Mouse (Mus musculus) liver, embryonic 13.5 days (tissue): ENCODE data around the gene Mllt10. TPM values are rescaled to one million over a fixed set of nuclear protein-coding genes. Genes with fewer than 3 reads are reported as not detected.

Source experiments
- ATAC-seq: fragments of 200-750 bp; cut with Nextera tagmentation; 2 replicates; pipeline ENCODE4 v1.8.0; 2017; ENCODE audit warnings: low read depth, mild to moderate bottlenecking, moderate number of reproducible peaks, moderate library complexity
- DNase-seq: peaks from one replicate; pipeline ENCODE4 v3.0.0; 2022
- H3K27ac ChIP-seq: fragments of 300-500 bp; sonication (generic); 2 replicates; pipeline ENCODE4 v1.5.1; 2015; ENCODE audit warnings: moderate library complexity, mild to moderate bottlenecking, inconsistent platforms
- H3K27me3 ChIP-seq: fragments of 300-500 bp; sonication (generic); 2 replicates; pipeline ENCODE4 v1.6.1; 2015; ENCODE audit warnings: mild to moderate bottlenecking, inconsistent platforms
- H3K36me3 ChIP-seq: fragments of 300-500 bp; sonication (generic); 2 replicates; pipeline ENCODE4 v1.6.1; 2015; ENCODE audit warnings: mild to moderate bottlenecking, inconsistent platforms
- H3K4me1 ChIP-seq: fragments of 300-500 bp; sonication (generic); replicated peaks from 2 replicates; pipeline ENCODE4 v1.6.1; 2015; ENCODE audit warnings: inconsistent platforms
- H3K4me2 ChIP-seq: fragments of 300-500 bp; sonication (generic); 2 replicates; pipeline ENCODE4 v1.6.1; 2015; ENCODE audit warnings: inconsistent platforms, mild to moderate bottlenecking, moderate library complexity
- H3K4me3 ChIP-seq: fragments of 300-500 bp; sonication (generic); replicated peaks from 2 replicates; pipeline ENCODE4 v1.5.1; 2015; ENCODE audit warnings: mild to moderate bottlenecking, inconsistent platforms
- H3K9ac ChIP-seq: fragments of 300-500 bp; sonication (generic); 2 replicates; pipeline ENCODE4 v1.6.1; 2015; ENCODE audit warnings: mild to moderate bottlenecking, inconsistent platforms
- H3K9me3 ChIP-seq: fragments of 300-500 bp; sonication (generic); replicated peaks from 2 replicates; pipeline ENCODE4 v1.6.1; 2016; ENCODE audit warnings: inconsistent platforms
- WGBS: fragments of 180-500 bp; shearing (Covaris S2); methylation state at CpG from one replicate; pipeline ENCODE4 v1.1.7; 2015; ENCODE audit not compliant: insufficient replicate concordance; 5-methylcytosine and 5-hydroxymethylcytosine counted together
- polyA plus RNA-seq: library from polyadenylated mRNA; unstranded; fragments of >200 nt; fragmentation: Nextera tagmentation; extraction: Ambion mirVana; gene quantifications from 2 replicates; pipeline ENCODE4 v1.2.1, GENCODE M21; 2015

Gene Mllt10
- polyA plus RNA-seq, 1 experiment from 2014 or later, result 29.1 TPM

GRCm38 (mm10) chr2:18176235-18176634 is 121.2 kb downstream of the Mllt10 start:
- H3K4me3 ChIP-seq, result no peak overlapping the region
- 79% methylated on average over 3 of the region's 3 CpGs for WGBS
- ATAC-seq (no peak), DNase-seq (no peak)
- H3K9ac ChIP-seq, result no peak overlapping the region
- H3K36me3 ChIP-seq, result peaks cover 59% of the 10 kb centered on the region
- no peak overlapping the region for H3K4me2 ChIP-seq
- H3K9me3 ChIP-seq, result no peaks in the 10 kb centered on the region
- no peaks in the 10 kb centered on the region for H3K4me1 ChIP-seq
- no peak overlapping the region for H3K27ac ChIP-seq
- no peaks in the 10 kb centered on the region for H3K27me3 ChIP-seq

- ATAC-seq (no peak), DNase-seq (no peak)
- H3K4me2 ChIP-seq, result no peak overlapping the region
- 84% methylated on average over 5 of the region's 5 CpGs for WGBS
- H3K9me3 ChIP-seq, result no peaks in the 10 kb centered on the region
- no peak overlapping the region for H3K9ac ChIP-seq
- no peaks in the 10 kb centered on the region for H3K27me3 ChIP-seq
- H3K4me3 ChIP-seq, result no peak overlapping the region
- no peaks in the 10 kb centered on the region for H3K4me1 ChIP-seq
- no peak overlapping the region for H3K27ac ChIP-seq
- H3K36me3 ChIP-seq, result peaks cover 59% of the 10 kb centered on the region
Observed at GRCm38 (mm10) chr2:18180323-18180722, 125.3 kb downstream of the Mllt10 start.

- Histone ChIP-seq H3K36me3 (peaks cover 63% of the 10 kb centered on the region), H3K4me1 (no peaks in the 10 kb centered on the region), H3K27me3 (no peaks in the 10 kb centered on the region), H3K27ac (no peak overlapping the region), H3K4me3 (no peak overlapping the region), H3K4me2 (no peak overlapping the region), H3K9ac (no peak overlapping the region), H3K9me3 (no peaks in the 10 kb centered on the region)
- DNase-seq, result no peak
- WGBS, result 79% methylated on average over 3 of the region's 3 CpGs
- ATAC-seq, result no peak
Observed at GRCm38 (mm10) chr2:18181631-18182030, 126.6 kb downstream of the Mllt10 start.

GRCm38 (mm10) chr2:18183079-18183478 is 128.0 kb downstream of the Mllt10 start:
- no peak overlapping the region for H3K27ac ChIP-seq
- no peak overlapping the region for H3K4me3 ChIP-seq
- no peak for DNase-seq
- H3K36me3 ChIP-seq, result peaks cover 62% of the 10 kb centered on the region
- ATAC-seq, result no peak
- no peaks in the 10 kb centered on the region for H3K9me3 ChIP-seq
- H3K4me2 ChIP-seq, result no peak overlapping the region
- no peak overlapping the region for H3K9ac ChIP-seq
- no peaks in the 10 kb centered on the region for H3K4me1 ChIP-seq
- H3K27me3 ChIP-seq, result no peaks in the 10 kb centered on the region

- Histone ChIP-seq H3K9ac (no peak overlapping the region), H3K27ac (no peak overlapping the region), H3K4me2 (no peak overlapping the region), H3K36me3 (peaks cover 71% of the 10 kb centered on the region), H3K4me3 (no peak overlapping the region), H3K4me1 (no peaks in the 10 kb centered on the region), H3K27me3 (no peaks in the 10 kb centered on the region), H3K9me3 (no peaks in the 10 kb centered on the region)
- DNase-seq (no peak), ATAC-seq (no peak)
- 70% methylated on average over 2 of the region's 2 CpGs for WGBS
Observed at GRCm38 (mm10) chr2:18188367-18188766, 133.3 kb downstream of the Mllt10 start.

- DNase-seq (no peak), ATAC-seq (no peak)
- no peaks in the 10 kb centered on the region for H3K9me3 ChIP-seq
- no peaks in the 10 kb centered on the region for H3K4me1 ChIP-seq
- peaks cover 62% of the 10 kb centered on the region for H3K36me3 ChIP-seq
- no peaks in the 10 kb centered on the region for H3K27me3 ChIP-seq
- 73% methylated on average over 4 of the region's 4 CpGs for WGBS
- no peak overlapping the region for H3K4me3 ChIP-seq
- no peak overlapping the region for H3K4me2 ChIP-seq
- H3K27ac ChIP-seq, result no peak overlapping the region
- no peak overlapping the region for H3K9ac ChIP-seq
Observed at GRCm38 (mm10) chr2:18195285-18195684, 140.2 kb downstream of the Mllt10 start.

- H3K4me2 ChIP-seq, result no peak overlapping the region
- DNase-seq, result no peak
- H3K4me3 ChIP-seq, result no peak overlapping the region
- H3K9ac ChIP-seq, result no peak overlapping the region
- no peaks in the 10 kb centered on the region for H3K9me3 ChIP-seq
- no peak overlapping the region for H3K27ac ChIP-seq
- peaks cover 59% of the 10 kb centered on the region for H3K36me3 ChIP-seq
- 70% methylated on average over 3 of the region's 3 CpGs for WGBS
- H3K4me1 ChIP-seq, result no peaks in the 10 kb centered on the region
- no peak for ATAC-seq
- H3K27me3 ChIP-seq, result no peaks in the 10 kb centered on the region
Observed at GRCm38 (mm10) chr2:18195691-18196396, 140.8 kb downstream of the Mllt10 start.

GRCm38 (mm10) chr2:18201820-18202462 is 146.9 kb downstream of the Mllt10 start:
- 86% methylated on average over 1 of the region's 1 CpGs for WGBS
- H3K4me3 ChIP-seq, result no peak overlapping the region
- H3K36me3 ChIP-seq, result peaks cover 76% of the 10 kb centered on the region
- no peak for DNase-seq
- no peak overlapping the region for H3K27ac ChIP-seq
- H3K9me3 ChIP-seq, result no peaks in the 10 kb centered on the region
- no peak overlapping the region for H3K4me2 ChIP-seq
- no peaks in the 10 kb centered on the region for H3K27me3 ChIP-seq
- no peak overlapping the region for H3K9ac ChIP-seq
- no peak for ATAC-seq
- H3K4me1 ChIP-seq, result no peaks in the 10 kb centered on the region

GRCm38 (mm10) chr2:18202923-18203322 is 147.9 kb downstream of the Mllt10 start:
- Histone ChIP-seq H3K4me2 (no peak overlapping the region), H3K36me3 (peaks cover 76% of the 10 kb centered on the region), H3K27ac (no peak overlapping the region), H3K9me3 (no peaks in the 10 kb centered on the region), H3K27me3 (no peaks in the 10 kb centered on the region), H3K4me1 (no peaks in the 10 kb centered on the region), H3K4me3 (no peak overlapping the region), H3K9ac (no peak overlapping the region)
- no peak for DNase-seq
- no peak for ATAC-seq
- 93% methylated on average over 4 of the region's 4 CpGs for WGBS

GRCm38 (mm10) chr2:18205118-18205517 is 150.1 kb downstream of the Mllt10 start:
- peaks cover 78% of the 10 kb centered on the region for H3K36me3 ChIP-seq
- H3K27me3 ChIP-seq, result no peaks in the 10 kb centered on the region
- H3K27ac ChIP-seq, result no peak overlapping the region
- no peak overlapping the region for H3K4me3 ChIP-seq
- WGBS, result 70% methylated on average over 3 of the region's 3 CpGs
- H3K4me1 ChIP-seq, result no peaks in the 10 kb centered on the region
- no peak overlapping the region for H3K4me2 ChIP-seq
- ATAC-seq, result 0 out of 2 replicates have a peak, but pooled peaks have one; percentile 39
- no peak overlapping the region for H3K9ac ChIP-seq
- DNase-seq, result peak; percentile 43
- H3K9me3 ChIP-seq, result no peaks in the 10 kb centered on the region

GRCm38 (mm10) chr2:18206811-18207210 is 151.8 kb downstream of the Mllt10 start:
- Histone ChIP-seq H3K9ac (no peak overlapping the region), H3K36me3 (peaks cover 80% of the 10 kb centered on the region), H3K27ac (no peak overlapping the region), H3K4me3 (no peak overlapping the region), H3K4me2 (no peak overlapping the region), H3K9me3 (no peaks in the 10 kb centered on the region), H3K27me3 (no peaks in the 10 kb centered on the region), H3K4me1 (no peaks in the 10 kb centered on the region)
- 94% methylated on average over 10 of the region's 10 CpGs for WGBS
- DNase-seq, result no peak
- ATAC-seq, result no peak

- H3K4me1 ChIP-seq, result no peaks in the 10 kb centered on the region
- H3K4me2 ChIP-seq, result no peak overlapping the region
- no peak overlapping the region for H3K27ac ChIP-seq
- H3K36me3 ChIP-seq, result peaks cover 80% of the 10 kb centered on the region
- no peaks in the 10 kb centered on the region for H3K9me3 ChIP-seq
- ATAC-seq, result no peak
- no peaks in the 10 kb centered on the region for H3K27me3 ChIP-seq
- WGBS, result 81% methylated on average over 6 of the region's 6 CpGs
- H3K9ac ChIP-seq, result no peak overlapping the region
- DNase-seq, result no peak
- H3K4me3 ChIP-seq, result no peak overlapping the region
Observed at GRCm38 (mm10) chr2:18208578-18208977, 153.5 kb downstream of the Mllt10 start.
